ENCODE assay signal across 24 mouse cellular contexts in the genomic region with DNA sequence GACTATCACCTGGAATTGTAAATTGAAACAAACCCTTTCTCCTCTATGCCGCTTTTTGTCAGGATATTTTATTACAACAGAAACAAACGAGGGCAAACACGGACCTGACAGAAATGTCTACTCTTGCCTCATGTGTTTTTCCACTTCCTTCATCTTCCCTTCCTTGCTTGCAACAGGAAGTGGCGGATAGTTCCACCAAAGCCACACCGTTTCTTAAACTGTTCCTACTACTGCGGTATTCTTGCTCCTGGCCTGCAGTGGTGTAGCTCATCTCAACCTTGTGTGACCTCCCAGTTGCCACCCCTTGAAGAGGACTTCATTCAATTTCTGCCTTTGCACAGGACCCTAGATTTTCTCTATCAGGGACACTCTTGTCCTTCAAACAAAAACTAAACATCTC.
"Had no signal": no experiment of that assay in that cellular context is flagged by ENCODE, and none has a peak within 500 bp of the region (broad histone marks: within the 10 kb centered on the region; RNA-seq: fewer than 3 reads in every experiment).

No protein-coding gene starts in this region.

- H3K27ac ChIP-seq: gastrocnemius, adult 2 months; heart, embryonic 13.5 days; heart, embryonic 15.5 days; hindbrain, embryonic 13.5 days; hindbrain, embryonic 15.5 days; hindbrain, postnatal 0 days; kidney, embryonic 15.5 days; kidney, postnatal 0 days; left cerebral cortex, adult 2 months; limb, embryonic 10.5 days; limb, embryonic 12.5 days; liver, embryonic 13.5 days had no signal

- H3K4me3 ChIP-seq: gastrocnemius, adult 2 months; heart, embryonic 13.5 days; heart, embryonic 15.5 days; hindbrain, embryonic 13.5 days; hindbrain, embryonic 15.5 days; kidney, embryonic 15.5 days; left cerebral cortex, adult 2 months; limb, embryonic 10.5 days; limb, embryonic 12.5 days; liver, embryonic 13.5 days had no signal

- DNase-seq: gastrocnemius, adult 2 months; gastrocnemius, postnatal 10 days; gastrocnemius, postnatal 25 days; heart, adult 18-20 months; heart, postnatal 14 days; heart, postnatal 36 days; kidney, adult 11 months; kidney, adult 2 months; kidney, adult 9 months; kidney, postnatal 14 days; kidney, postnatal 36 days; liver; liver, embryonic 13.5 days had no signal

- ATAC-seq: hindbrain, postnatal 0 days; intestine, embryonic 16.5 days had no signal
